Mouse (Mus musculus): ENCODE measurements around the gene Tnfsf15. TPM values are rescaled to one million over a fixed set of nuclear protein-coding genes. Genes with fewer than 3 reads are reported as not detected.

The Tnfsf15 gene
- total RNA-seq (2022) = under 1 TPM in 1 of 4 experiments, not detected in 3; 0.25 TPM

- no peak for DNase-seq (ENCODE audit: low spot score in 2 of 2)
These were observed at the start of gene Tnfsf15 for GRCm38 (mm10) chr4:63744693-63745171. Tnfsf15 (minus strand) TSS chr4:63745113.

GRCm38 (mm10) chr4:63792328-63792727 is 47.4 kb upstream of the Tnfsf15 start:
- DNase-seq (ENCODE audit: low spot score in 2 of 2) = no peak

- no peak for DNase-seq (ENCODE audit: low spot score in 2 of 2)
These were observed 40.6 kb upstream of the Tnfsf15 start for GRCm38 (mm10) chr4:63785466-63785865.

DNA sequence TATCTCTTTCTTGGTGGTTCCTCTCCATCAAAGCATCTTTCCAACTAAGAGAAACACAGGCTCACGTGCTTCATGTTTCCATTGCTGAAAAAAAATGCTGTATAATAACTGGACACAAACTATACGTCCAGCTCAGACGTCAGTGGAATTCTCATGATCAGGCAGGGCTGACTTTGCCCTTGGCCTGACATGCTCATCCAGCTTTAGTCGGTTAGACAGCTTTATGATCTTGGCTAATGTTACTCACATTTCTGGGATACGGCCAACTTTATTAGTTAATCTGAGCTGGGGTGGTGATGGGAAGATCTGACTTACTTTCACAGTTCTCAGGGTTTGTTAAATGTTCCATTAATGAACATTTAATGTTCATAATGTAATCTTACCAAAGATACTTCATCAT is 38.9 kb upstream of the Tnfsf15 start:
- DNase-seq (ENCODE audit: low spot score in 2 of 2) = no peak

- no peak for DNase-seq (ENCODE audit: low spot score in 2 of 2)
These were observed 38.2 kb upstream of the Tnfsf15 start for GRCm38 (mm10) chr4:63782970-63783613.

DNA sequence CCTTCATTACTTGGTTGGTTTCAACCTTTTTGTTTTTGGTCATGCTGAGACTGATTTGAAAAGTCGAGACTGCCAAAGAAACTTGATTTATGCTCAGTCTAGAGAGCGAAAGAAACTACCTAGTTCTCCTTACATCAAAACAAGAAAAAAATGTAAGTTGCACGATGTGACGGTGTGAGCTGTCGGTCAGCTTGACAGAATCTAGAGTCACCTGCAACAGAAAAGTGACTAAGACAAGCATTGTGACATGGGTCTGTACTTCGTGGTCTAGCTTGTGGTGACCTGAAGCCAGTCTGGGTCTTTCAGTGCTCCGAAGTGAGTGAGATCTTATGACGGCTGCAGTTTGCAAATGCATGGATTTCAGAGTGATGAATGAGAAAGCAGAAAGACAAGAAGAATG is 32.3 kb upstream of the Tnfsf15 start:
- DNase-seq (ENCODE audit: low spot score in 2 of 2) = no peak

GRCm38 (mm10) chr4:63773306-63774090 is 28.6 kb upstream of the Tnfsf15 start:
- DNase-seq (ENCODE audit: low spot score in 2 of 2) = no peak

- DNase-seq (ENCODE audit: low spot score in 2 of 2) = no peak
These were observed 27.6 kb upstream of the Tnfsf15 start for GRCm38 (mm10) chr4:63772514-63772913.

DNA sequence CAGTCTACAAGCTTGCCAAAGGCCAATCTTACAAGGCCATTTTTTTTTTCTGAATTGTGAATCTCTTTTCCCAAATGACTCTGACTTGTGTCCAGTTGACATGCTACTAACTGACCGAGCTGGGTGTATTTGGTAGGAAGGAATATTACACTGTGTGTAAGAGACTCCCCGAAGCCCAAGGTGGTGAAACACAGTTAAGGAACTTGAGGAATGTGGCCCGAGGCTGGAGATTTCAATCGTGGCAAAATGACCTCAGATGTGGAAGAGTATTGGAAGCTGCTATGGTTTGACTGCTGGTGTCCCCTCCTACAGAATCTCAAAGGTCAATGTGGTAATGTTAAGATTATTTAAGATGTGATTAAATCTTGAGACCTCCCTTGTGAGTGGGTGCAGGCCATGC is 26.4 kb upstream of the Tnfsf15 start:
- DNase-seq (ENCODE audit: low spot score in 2 of 2) = no peak

DNA sequence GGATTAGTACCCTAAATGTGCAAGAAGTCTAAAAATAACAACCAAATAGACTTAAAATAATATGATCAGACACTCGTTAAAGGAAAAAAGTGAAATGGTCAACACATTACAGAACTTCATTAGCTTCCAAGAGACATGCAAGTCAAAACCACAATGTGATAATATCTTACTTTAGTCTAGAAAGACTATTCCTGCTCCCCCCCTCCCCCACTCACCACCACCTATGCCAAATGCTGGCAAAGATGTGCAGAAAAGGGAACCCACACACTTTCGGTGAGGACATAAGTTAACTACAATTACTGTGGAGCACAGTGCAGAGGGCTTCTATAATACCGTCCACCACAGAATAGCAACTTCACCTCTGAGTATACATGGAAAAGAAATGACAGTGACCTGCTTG is 24.2 kb upstream of the Tnfsf15 start:
- no peak for DNase-seq (ENCODE audit: low spot score in 2 of 2)

DNA sequence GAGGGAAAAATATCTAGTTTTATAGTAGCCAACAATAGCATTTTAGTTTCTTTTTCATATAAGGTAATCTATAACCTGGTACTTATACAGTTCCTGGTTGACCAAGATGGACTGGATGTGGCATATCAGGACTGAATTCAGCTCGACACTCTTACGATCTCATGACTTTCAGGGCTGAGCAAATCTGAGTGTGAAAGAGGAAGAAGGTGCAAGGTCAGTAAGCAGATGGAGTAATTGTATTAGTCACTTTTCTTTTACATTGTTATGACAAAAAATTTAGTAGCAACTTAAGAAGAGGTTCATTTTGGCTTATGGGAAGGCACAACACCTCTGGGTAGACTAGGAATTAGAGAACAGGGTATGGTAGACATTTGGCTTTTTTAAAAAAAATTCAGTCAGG is 20.1 kb upstream of the Tnfsf15 start:
- no peak for DNase-seq (ENCODE audit: low spot score in 2 of 2)

- no peak for DNase-seq (ENCODE audit: low spot score in 2 of 2)
These were observed 15.0 kb upstream of the Tnfsf15 start for GRCm38 (mm10) chr4:63759931-63760330.

GRCm38 (mm10) chr4:63757527-63758154 is 12.7 kb upstream of the Tnfsf15 start:
- DNase-seq (ENCODE audit: low spot score in 2 of 2) = no peak

DNA sequence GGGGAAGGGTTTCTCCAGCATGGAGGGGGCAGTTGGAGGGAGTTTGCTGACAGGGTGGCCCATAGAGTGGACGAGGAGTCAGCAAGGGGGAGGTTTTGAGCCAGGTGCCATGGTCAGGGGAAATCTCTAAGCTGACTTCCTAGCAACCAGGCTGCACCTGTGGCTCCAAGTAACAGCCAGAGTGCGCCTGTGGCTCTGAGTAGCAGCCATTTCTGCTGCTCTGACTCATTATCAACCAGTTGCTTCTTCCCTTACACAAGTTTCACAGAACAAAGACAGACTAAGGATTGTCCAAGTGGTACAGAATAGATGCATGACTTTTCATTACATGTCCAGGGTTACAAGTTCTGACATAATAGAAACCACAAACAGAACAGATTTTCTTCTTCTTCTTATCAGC is 11.2 kb upstream of the Tnfsf15 start:
- no peak for DNase-seq (ENCODE audit: low spot score in 2 of 2)

GRCm38 (mm10) chr4:63754467-63755020 is 9.6 kb upstream of the Tnfsf15 start:
- no peak for DNase-seq (ENCODE audit: low spot score in 2 of 2)

- DNase-seq (ENCODE audit: low spot score in 2 of 2) = no peak
These were observed 8.9 kb upstream of the Tnfsf15 start for GRCm38 (mm10) chr4:63753855-63754254.

DNA sequence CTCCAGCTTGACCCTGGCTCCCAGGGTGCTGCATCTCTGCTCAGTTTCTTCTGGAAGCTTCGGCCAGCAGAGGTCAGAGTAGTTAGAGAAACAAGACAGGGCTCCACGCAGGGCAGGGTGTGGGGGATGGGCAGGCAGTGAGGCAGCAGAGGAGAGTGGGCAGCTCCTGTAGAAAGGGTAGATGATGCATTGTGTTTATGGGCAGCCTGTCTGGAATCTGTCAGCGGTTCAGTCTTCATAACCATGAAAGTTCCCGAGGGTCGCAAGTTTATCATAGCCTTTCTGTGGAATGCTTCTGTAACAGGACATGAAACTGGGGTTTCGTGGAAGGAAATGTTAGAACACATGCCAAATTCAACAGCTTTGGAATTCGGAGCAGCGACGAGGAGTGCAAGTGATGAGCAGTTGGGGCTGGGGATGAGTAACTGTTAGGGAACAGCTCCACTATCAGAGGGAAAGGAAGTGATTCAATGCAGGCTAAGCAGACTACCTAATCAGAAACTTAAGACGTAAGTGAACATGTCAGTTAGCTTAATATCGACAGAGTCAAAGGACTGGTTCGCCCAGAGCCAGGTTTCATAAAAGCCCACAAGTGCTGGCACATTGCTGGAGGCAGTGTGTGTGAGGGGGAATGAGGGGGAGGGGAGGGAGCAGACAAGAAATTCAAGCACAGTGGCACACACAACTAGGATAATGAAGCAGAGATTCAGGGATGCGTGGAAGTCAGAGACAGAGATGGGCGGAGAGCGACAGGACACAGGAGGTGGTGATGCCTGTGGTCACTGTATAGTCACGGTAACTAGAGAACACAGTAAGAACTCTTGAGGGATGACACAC is 8.0 kb upstream of the Tnfsf15 start:
- DNase-seq (ENCODE audit: low spot score in 2 of 2) = no peak

GRCm38 (mm10) chr4:63748061-63748730 is 3.3 kb upstream of the Tnfsf15 start:
- no peak for DNase-seq (ENCODE audit: low spot score in 2 of 2)

- no peak for DNase-seq (ENCODE audit: low spot score in 2 of 2)
These were observed 358 bp upstream of the Tnfsf15 start for GRCm38 (mm10) chr4:63745271-63745670.

- DNase-seq (ENCODE audit: low spot score in 2 of 2) = no peak
These were observed 1.3 kb downstream of the Tnfsf15 start for GRCm38 (mm10) chr4:63743660-63744059.
